Mouse (Mus musculus) heart, embryonic 11.5 days (tissue): ENCODE data around the gene Mif4gd. TPM values are rescaled to one million over a fixed set of nuclear protein-coding genes. Genes with fewer than 3 reads are reported as not detected.

ENCODE experiments used
- ATAC-seq: fragments of 200-750 bp; cut with Nextera tagmentation; replicated peaks from 2 replicates; pipeline ENCODE4 v1.8.0; 2017; ENCODE audit warnings: moderate library complexity; ENCODE audit not compliant: insufficient number of reproducible peaks, low FRiP score, low TSS enrichment
- H3K27ac ChIP-seq: fragments of 300-500 bp; sonication (generic); 2 replicates; pipeline ENCODE4 v1.5.1; 2014; ENCODE audit warnings: mild to moderate bottlenecking, low read depth, low read length
- H3K27me3 ChIP-seq: fragments of 300-500 bp; sonication (generic); 2 replicates; pipeline ENCODE4 v1.6.1; 2014; ENCODE audit warnings: mild to moderate bottlenecking, low read length, mixed read lengths; ENCODE audit not compliant: control insufficient read depth, insufficient read depth
- H3K36me3 ChIP-seq: fragments of 300-500 bp; sonication (generic); 2 replicates; pipeline ENCODE4 v1.6.1; 2014; ENCODE audit warnings: mild to moderate bottlenecking, low read length, moderate library complexity, mixed read lengths; ENCODE audit not compliant: control insufficient read depth, insufficient read depth
- H3K4me1 ChIP-seq: fragments of 300-500 bp; sonication (generic); 2 replicates; pipeline ENCODE4 v1.6.1; 2014; ENCODE audit warnings: low read length; ENCODE audit not compliant: control insufficient read depth, insufficient read depth
- H3K4me2 ChIP-seq: fragments of 300-500 bp; sonication (generic); 2 replicates; pipeline ENCODE4 v1.6.1; 2014; ENCODE audit warnings: mild to moderate bottlenecking, moderate library complexity
- H3K4me3 ChIP-seq: fragments of 300-500 bp; sonication (generic); 2 replicates; pipeline ENCODE4 v1.5.1; 2014; ENCODE audit warnings: low read depth, low read length
- H3K9ac ChIP-seq: fragments of 300-500 bp; sonication (generic); 2 replicates; pipeline ENCODE4 v1.6.1; 2014; ENCODE audit warnings: mild to moderate bottlenecking, low read depth, low read length, moderate library complexity
- H3K9me3 ChIP-seq: fragments of 300-500 bp; sonication (generic); replicated peaks from 2 replicates; pipeline ENCODE4 v1.6.1; 2016; ENCODE audit warnings: low read length; ENCODE audit not compliant: control insufficient read depth
- WGBS: fragments of 180-500 bp; shearing (Covaris S2); extraction: QIAGEN DNeasy Blood & Tissue Kit; methylation state at CpG from one replicate; pipeline ENCODE4 v1.1.7; 2014; ENCODE audit not compliant: insufficient replicate concordance; 5-methylcytosine and 5-hydroxymethylcytosine counted together
- polyA plus RNA-seq: library from polyadenylated mRNA; unstranded; fragments of >200 nt; fragmentation: Nextera tagmentation; extraction: Ambion mirVana; gene quantifications from 2 replicates; pipeline ENCODE4 v1.2.1, GENCODE M21; 2014

Gene Mif4gd
- polyA plus RNA-seq, 1 experiment from 2014 or later: 22.7 TPM

DNA sequence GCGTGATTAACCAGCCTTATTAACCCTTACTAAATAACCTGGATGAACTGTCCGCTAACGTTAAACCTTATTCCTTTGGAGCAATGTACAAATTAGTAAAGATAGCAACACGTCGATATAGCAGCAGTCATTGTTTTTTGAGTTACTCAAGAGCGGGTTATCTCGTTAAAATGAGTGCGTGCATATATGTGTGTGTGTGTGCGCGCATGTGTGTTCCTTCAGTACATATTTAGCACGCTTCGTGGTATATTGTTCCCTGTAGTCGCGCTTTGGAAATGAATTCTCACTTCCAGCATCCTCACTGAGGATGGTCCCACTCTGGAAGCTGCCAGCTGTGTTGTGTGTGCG is 9.7 kb downstream of the Mif4gd start:
- ATAC-seq: no peak
- H3K36me3 ChIP-seq: peaks cover 24% of the 10 kb centered on the region
- peak overlapping the region; percentile 88 for H3K27ac ChIP-seq
- 5% methylated on average over 15 of the region's 15 CpGs for WGBS
- H3K4me1 ChIP-seq: peaks cover 32% of the 10 kb centered on the region
- no peaks in the 10 kb centered on the region for H3K27me3 ChIP-seq
- H3K9ac ChIP-seq: peak overlapping the region; percentile 89
- no peaks in the 10 kb centered on the region for H3K9me3 ChIP-seq
- peak overlapping the region; percentile 91 for H3K4me3 ChIP-seq
- peak overlapping the region; percentile 84 for H3K4me2 ChIP-seq

DNA sequence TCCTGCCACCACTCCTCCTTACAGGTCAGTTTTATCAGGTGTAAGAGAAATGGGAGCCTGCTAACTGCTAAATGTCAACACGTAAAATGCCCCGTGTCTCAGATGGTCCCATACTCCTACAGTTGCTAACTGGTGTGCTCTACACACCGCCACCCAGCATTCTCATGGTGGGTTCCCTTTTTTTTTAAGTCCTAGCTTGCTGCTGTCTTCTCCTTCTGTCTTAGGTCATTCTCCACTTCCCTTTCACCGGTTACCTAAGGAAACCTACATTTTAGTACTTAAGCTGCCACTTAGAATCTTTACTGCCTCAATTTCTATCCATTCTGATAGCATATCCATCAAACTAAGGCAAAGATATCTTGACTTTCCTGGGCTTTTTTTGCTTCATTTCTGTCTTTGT is 11.6 kb downstream of the Mif4gd start:
- no peak for ATAC-seq
- H3K4me2 ChIP-seq: no peak overlapping the region; the same call in 1 of the 2 replicates
- WGBS: 57% methylated on average over 4 of the region's 4 CpGs
- H3K36me3 ChIP-seq: peaks cover 12% of the 10 kb centered on the region
- H3K4me3 ChIP-seq: no peak overlapping the region
- H3K27ac ChIP-seq: no peak overlapping the region
- H3K9me3 ChIP-seq: no peaks in the 10 kb centered on the region
- H3K4me1 ChIP-seq: peaks cover 32% of the 10 kb centered on the region
- H3K27me3 ChIP-seq: no peaks in the 10 kb centered on the region
- H3K9ac ChIP-seq: no peak overlapping the region

DNA sequence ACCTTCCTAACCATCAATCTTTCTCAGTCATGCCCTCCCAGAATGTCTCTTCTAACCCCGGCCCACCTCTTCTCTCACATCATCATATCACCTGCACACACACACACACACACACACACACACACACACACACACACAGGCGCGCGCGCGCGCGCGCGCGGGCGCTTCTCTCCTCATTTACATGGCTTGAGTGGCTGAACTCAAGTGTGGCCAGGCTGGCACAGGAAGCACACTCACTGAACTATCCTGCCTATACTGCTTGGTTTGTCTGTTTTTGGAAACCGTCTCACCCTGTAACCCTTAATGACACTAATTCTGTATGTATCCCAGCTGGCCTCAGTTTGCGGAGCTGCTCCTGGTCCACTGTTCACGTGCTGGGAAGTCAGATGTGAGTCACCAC is 12.0 kb downstream of the Mif4gd start:
- WGBS: 87% methylated on average over 15 of the region's 15 CpGs
- Histone ChIP-seq H3K9ac (no peak overlapping the region), H3K4me2 (no peak overlapping the region), H3K4me3 (no peak overlapping the region), H3K36me3 (peaks cover 8% of the 10 kb centered on the region), H3K27me3 (no peaks in the 10 kb centered on the region), H3K9me3 (no peaks in the 10 kb centered on the region), H3K27ac (no peak overlapping the region), H3K4me1 (peaks cover 32% of the 10 kb centered on the region)
- no peak for ATAC-seq

DNA sequence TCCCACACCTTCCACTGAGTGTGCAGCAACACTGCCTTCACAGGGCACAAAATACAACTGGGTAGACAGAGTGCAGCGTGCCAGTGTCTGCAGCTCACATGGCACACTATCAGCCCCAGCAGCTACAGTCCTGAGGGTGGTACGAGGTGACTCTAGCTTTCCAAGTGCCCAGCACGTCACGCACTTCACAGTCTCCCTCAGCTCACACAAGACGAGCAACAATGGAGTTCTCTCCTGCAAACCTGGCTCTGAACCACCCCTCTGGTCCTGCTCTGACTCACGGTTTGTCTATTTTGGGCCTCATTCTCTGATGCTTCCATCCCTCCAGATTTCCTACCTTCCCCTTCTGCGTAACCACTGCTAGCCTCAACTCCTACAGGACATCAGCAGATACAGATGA is 13.0 kb downstream of the Mif4gd start:
- no peak overlapping the region for H3K4me2 ChIP-seq
- H3K9me3 ChIP-seq: no peaks in the 10 kb centered on the region
- H3K4me3 ChIP-seq: no peak overlapping the region
- ATAC-seq: no peak
- H3K27ac ChIP-seq: no peak overlapping the region
- H3K36me3 ChIP-seq: peaks cover 8% of the 10 kb centered on the region; the same call in 1 of the 2 replicates
- 84% methylated on average over 7 of the region's 7 CpGs for WGBS
- peaks cover 25% of the 10 kb centered on the region for H3K4me1 ChIP-seq
- H3K9ac ChIP-seq: no peak overlapping the region
- H3K27me3 ChIP-seq: no peaks in the 10 kb centered on the region

DNA sequence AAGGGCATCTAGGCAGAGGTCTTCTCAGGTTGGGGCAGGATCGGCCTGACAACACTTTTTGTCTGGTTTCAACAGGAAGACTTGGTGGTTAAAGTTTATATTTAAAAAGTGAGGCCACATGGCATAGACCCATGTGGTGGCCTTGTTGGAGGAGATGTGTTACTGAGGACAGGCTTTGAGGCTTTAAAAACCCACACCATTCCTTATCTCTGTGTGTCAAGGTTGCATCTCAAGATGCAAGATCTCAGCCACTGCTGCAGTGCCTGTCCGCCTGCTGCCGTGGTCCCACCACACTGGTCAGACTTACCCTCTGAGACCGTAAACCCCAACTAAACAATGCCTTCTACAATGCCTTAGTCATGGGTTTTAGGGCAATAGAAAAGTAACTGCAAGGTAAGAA is 14.5 kb downstream of the Mif4gd start:
- no peak overlapping the region for H3K9ac ChIP-seq
- no peaks in the 10 kb centered on the region for H3K27me3 ChIP-seq
- H3K9me3 ChIP-seq: no peaks in the 10 kb centered on the region
- no peak for ATAC-seq
- peaks cover 20% of the 10 kb centered on the region for H3K36me3 ChIP-seq
- H3K4me3 ChIP-seq: no peak overlapping the region
- H3K4me1 ChIP-seq: peaks cover 23% of the 10 kb centered on the region
- H3K27ac ChIP-seq: no peak overlapping the region
- H3K4me2 ChIP-seq: no peak overlapping the region
- WGBS: 93% methylated on average over 4 of the region's 4 CpGs

DNA sequence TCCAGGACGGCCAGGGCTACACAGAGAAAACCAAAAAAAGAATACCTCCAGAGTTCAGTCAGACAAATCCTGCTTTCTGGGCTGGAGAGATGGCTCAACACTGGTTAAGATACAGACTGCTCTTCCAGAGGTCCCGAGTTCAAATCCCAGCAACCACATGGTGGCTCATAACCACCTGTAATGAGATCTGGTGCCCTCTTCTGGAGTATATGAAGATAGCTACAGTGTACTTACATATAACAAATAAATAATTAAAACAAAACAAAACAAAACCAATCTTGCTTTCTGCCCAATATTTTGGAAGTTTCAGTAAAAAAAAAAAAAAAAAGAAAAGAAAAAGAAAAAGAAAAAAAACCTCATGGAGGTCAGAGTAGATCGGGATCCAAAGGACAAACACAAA is 17.6 kb downstream of the Mif4gd start:
- Histone ChIP-seq H3K27me3 (no peaks in the 10 kb centered on the region), H3K36me3 (peaks cover 37% of the 10 kb centered on the region), H3K4me3 (no peak overlapping the region), H3K4me1 (no peaks in the 10 kb centered on the region), H3K9me3 (no peaks in the 10 kb centered on the region), H3K9ac (no peak overlapping the region), H3K4me2 (no peak overlapping the region), H3K27ac (no peak overlapping the region)
- 95% methylated on average over 3 of the region's 3 CpGs for WGBS
- ATAC-seq: no peak

DNA sequence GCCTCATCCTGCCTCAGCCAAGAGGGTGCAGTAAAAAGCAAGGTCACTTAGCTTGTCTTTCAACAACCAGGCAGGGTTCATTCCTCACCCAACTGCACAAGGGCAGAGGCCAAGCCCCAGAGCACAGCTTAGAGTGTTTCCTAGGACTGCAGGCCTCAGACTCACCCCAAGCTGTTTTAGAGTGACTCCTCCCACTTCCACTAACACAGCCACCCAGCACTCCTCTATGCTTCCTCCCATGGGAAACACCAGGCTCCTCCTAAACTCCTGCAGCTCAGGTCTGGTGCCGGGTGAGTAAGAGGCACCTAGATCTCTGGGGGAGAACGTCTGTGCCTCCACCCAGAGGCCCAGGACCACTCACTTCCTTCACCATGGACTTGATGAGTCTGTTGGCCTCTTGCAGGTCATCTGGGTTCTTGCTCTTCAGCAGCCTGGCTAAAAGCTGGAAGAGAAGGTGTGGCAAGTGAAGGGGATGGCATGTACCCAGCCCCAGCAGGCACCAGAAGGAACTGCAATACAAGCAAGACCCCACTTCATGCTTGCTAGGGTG is 22.2 kb downstream of the Mif4gd start:
- Histone ChIP-seq H3K9me3 (no peaks in the 10 kb centered on the region), H3K4me1 (no peaks in the 10 kb centered on the region), H3K36me3 (peaks cover 53% of the 10 kb centered on the region), H3K9ac (no peak overlapping the region), H3K27me3 (no peaks in the 10 kb centered on the region), H3K27ac (no peak overlapping the region), H3K4me2 (no peak overlapping the region), H3K4me3 (no peak overlapping the region)
- ATAC-seq: no peak
- 78% methylated on average over 2 of the region's 2 CpGs for WGBS

DNA sequence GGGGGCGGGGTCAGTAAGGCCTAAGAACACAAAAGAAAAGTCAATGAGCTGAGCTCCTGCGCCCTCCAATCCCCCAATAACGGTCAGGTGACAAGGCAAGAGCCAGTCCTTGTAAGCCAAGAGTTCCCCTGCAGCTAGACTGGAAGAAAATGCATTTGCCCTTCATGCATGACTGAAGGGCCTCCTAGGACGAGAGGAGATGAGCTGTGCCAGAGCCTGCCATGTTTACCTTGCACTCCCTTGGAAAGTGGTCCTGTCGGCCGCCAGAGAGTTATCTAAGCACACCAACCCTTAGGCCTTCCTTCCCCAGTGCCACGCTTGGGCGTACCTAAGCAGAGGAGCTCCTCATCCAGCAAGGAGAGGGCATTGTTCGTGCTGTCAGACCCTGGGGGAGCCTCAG is 24.8 kb downstream of the Mif4gd start:
- no peak for ATAC-seq
- Histone ChIP-seq H3K27ac (no peak overlapping the region), H3K4me3 (no peak overlapping the region), H3K9me3 (no peaks in the 10 kb centered on the region), H3K4me1 (no peaks in the 10 kb centered on the region), H3K4me2 (no peak overlapping the region), H3K27me3 (no peaks in the 10 kb centered on the region), H3K36me3 (peaks cover 62% of the 10 kb centered on the region), H3K9ac (no peak overlapping the region)
- WGBS: 87% methylated on average over 9 of the region's 9 CpGs

DNA sequence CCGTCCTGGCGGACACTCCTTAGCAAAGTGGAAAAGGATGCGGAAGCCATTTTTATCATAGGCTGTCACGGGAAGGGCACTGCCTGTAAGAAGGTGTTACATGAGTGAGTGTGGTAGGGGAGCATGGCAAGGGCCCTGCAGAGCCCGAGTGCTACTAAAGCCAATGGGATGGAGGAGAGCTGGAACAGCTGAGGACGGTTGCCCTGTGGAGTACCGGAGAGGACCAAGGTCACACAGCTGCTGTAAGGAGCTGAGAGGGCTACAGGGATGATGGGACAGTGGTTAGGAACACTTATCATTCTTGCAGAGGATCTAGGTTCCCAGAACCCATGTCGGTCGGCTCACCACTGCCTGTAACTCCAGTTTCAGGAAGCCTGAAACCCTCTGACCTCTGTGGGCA is 26.4 kb downstream of the Mif4gd start:
- H3K36me3 ChIP-seq: peaks cover 64% of the 10 kb centered on the region
- ATAC-seq: no peak
- no peaks in the 10 kb centered on the region for H3K27me3 ChIP-seq
- H3K4me3 ChIP-seq: no peak overlapping the region
- no peaks in the 10 kb centered on the region for H3K9me3 ChIP-seq
- 87% methylated on average over 9 of the region's 9 CpGs for WGBS
- H3K4me2 ChIP-seq: no peak overlapping the region
- no peak overlapping the region for H3K9ac ChIP-seq
- H3K27ac ChIP-seq: no peak overlapping the region
- H3K4me1 ChIP-seq: no peaks in the 10 kb centered on the region
